In genomic region chr10:127591514-127591913, GRCm38 (mm10) we compare ENCODE assay signal across 11 mouse cellular contexts. TPM values are rescaled to one million over a fixed set of nuclear protein-coding genes. Genes with fewer than 3 reads are reported as not detected.
A peak's percentile ranks its signal among the peaks of the same experiment; 100 is the strongest.
DNase-seq lines count a peak whose midpoint lies in the region; ATAC-seq lines count a peak whose summit lies in the region.
"Had no signal": no experiment of that assay in that cellular context is flagged by ENCODE, and none has a peak within 500 bp of the region (broad histone marks: within the 10 kb centered on the region; RNA-seq: fewer than 3 reads in every experiment).

No protein-coding gene starts in this region.

- H3K9me3 ChIP-seq in neural tube, embryonic 11.5 days (ENCODE audit: control insufficient read depth, low read length): no peaks in the 10 kb centered on the region
- H3K9me3 ChIP-seq in midbrain, embryonic 11.5 days (ENCODE audit: control insufficient read depth, low read length): no peaks in the 10 kb centered on the region
- H3K9me3 ChIP-seq: limb, embryonic 12.5 days had no signal

- no peak overlapping the region for H3K4me3 ChIP-seq in neural tube, embryonic 11.5 days (ENCODE audit: low read depth, low read length)
- no peak overlapping the region for H3K4me3 ChIP-seq in midbrain, embryonic 11.5 days (ENCODE audit: low read depth, low read length)
- H3K4me3 ChIP-seq: limb, embryonic 12.5 days had no signal

- ATAC-seq in neural tube, embryonic 11.5 days (ENCODE audit: insufficient read depth, low FRiP score, low TSS enrichment): peak; percentile 91
- no peak for ATAC-seq in midbrain, embryonic 11.5 days (ENCODE audit: low FRiP score)

- peaks cover 15% of the 10 kb centered on the region for H3K4me1 ChIP-seq in neural tube, embryonic 11.5 days (ENCODE audit: control insufficient read depth, insufficient read depth, low read length)
- no peaks in the 10 kb centered on the region for H3K4me1 ChIP-seq in midbrain, embryonic 11.5 days (ENCODE audit: control insufficient read depth, insufficient read depth, low read length)

- H3K4me2 ChIP-seq in neural tube, embryonic 11.5 days (ENCODE audit: low read depth): no peak overlapping the region
- H3K4me2 ChIP-seq in midbrain, embryonic 11.5 days: no peak overlapping the region
- H3K4me2 ChIP-seq: limb, embryonic 12.5 days had no signal

- peak overlapping the region; percentile 2; the same call in 1 of the 2 replicates for H3K9ac ChIP-seq in neural tube, embryonic 11.5 days (ENCODE audit: low read length)
- H3K9ac ChIP-seq in midbrain, embryonic 11.5 days (ENCODE audit: low read length): no peak overlapping the region
- H3K9ac ChIP-seq: limb, embryonic 12.5 days had no signal

- no peaks in the 10 kb centered on the region for H3K27me3 ChIP-seq in neural tube, embryonic 11.5 days (ENCODE audit: control insufficient read depth, insufficient read depth, low read length)
- no peaks in the 10 kb centered on the region for H3K27me3 ChIP-seq in midbrain, embryonic 11.5 days (ENCODE audit: control insufficient read depth, insufficient read depth, low read length)
- H3K27me3 ChIP-seq: limb, embryonic 12.5 days had no signal

- peak; percentile 64 to 73 for DNase-seq in kidney, postnatal 4 days
- no peak for DNase-seq in kidney, postnatal 14 days
- peak; percentile 26 for DNase-seq in brain, adult 2 months (ENCODE audit: low read depth, low spot score)
- peak; percentile 61 for DNase-seq in heart, postnatal 4 days
- DNase-seq in neural tube, embryonic 11.5 days (ENCODE audit: low spot score): peak; percentile 79
- DNase-seq in layer of hippocampus, postnatal 14 days (ENCODE audit: low spot score in 2 of 2): no peak
- DNase-seq in adipocyte (ENCODE audit: low spot score): no peak
- no peak for DNase-seq in midbrain, embryonic 11.5 days (ENCODE audit: low spot score, missing footprints)
- DNase-seq: adrenal gland, adult 2 months; thymus, postnatal 36 days had no signal

- peak overlapping the region; percentile 64 for H3K27ac ChIP-seq in neural tube, embryonic 11.5 days (ENCODE audit: low read depth, low read length)
- H3K27ac ChIP-seq in midbrain, embryonic 11.5 days (ENCODE audit: low read depth, low read length): no peak overlapping the region
- H3K27ac ChIP-seq: limb, embryonic 12.5 days had no signal

- peaks cover 27% of the 10 kb centered on the region for H3K36me3 ChIP-seq in neural tube, embryonic 11.5 days (ENCODE audit: control insufficient read depth, insufficient read depth, low read length)
- H3K36me3 ChIP-seq in midbrain, embryonic 11.5 days (ENCODE audit: control insufficient read depth, insufficient read depth, low read length): peaks cover 36% of the 10 kb centered on the region

- 9% methylated on average over 7 of the region's 7 CpGs for WGBS in neural tube, embryonic 11.5 days
- WGBS in midbrain, embryonic 11.5 days: 61% methylated on average over 7 of the region's 7 CpGs

RNA-seq across cellular contexts. Expression of gene Lrp1, which starts 29.4 kb away (rescaled TPM):
- total RNA-seq in heart, postnatal 4 days (2021): 10 to 100 TPM; 68.8 to 73.0 TPM
- 60.2 and 68.2 TPM in 2 replicates for polyA plus RNA-seq in neural tube, embryonic 11.5 days (2014; fragmentation: Nextera tagmentation; extraction: Ambion mirVana)
- total RNA-seq in layer of hippocampus, postnatal 14 days (2021): 100 to 1,000 TPM; 287 to 301 TPM
- 52.2 and 58.8 TPM in 2 replicates for polyA plus RNA-seq in midbrain, embryonic 11.5 days (2014; fragmentation: Nextera tagmentation; extraction: Ambion mirVana)

RNA-seq across cellular contexts. Expression of gene Stat6, which starts 51.3 kb away (rescaled TPM):
- 10 to 100 TPM; 41.7 to 42.1 TPM for total RNA-seq in heart, postnatal 4 days (2021)
- 6.1 and 6.8 TPM in 2 replicates for polyA plus RNA-seq in neural tube, embryonic 11.5 days (2014; fragmentation: Nextera tagmentation; extraction: Ambion mirVana)
- total RNA-seq in layer of hippocampus, postnatal 14 days (2021): 1 to 10 TPM; 6.1 to 6.2 TPM
- 5.7 and 6.9 TPM in 2 replicates for polyA plus RNA-seq in midbrain, embryonic 11.5 days (2014; fragmentation: Nextera tagmentation; extraction: Ambion mirVana)

RNA-seq across cellular contexts. Expression of gene Nxph4, which starts 57.2 kb away (rescaled TPM):
- under 1 TPM; 0.83 to 0.97 TPM for total RNA-seq in heart, postnatal 4 days (2021)
- 45.7 and 46.8 TPM in 2 replicates for polyA plus RNA-seq in neural tube, embryonic 11.5 days (2014; fragmentation: Nextera tagmentation; extraction: Ambion mirVana)
- 1 to 10 TPM; 2.7 TPM for total RNA-seq in layer of hippocampus, postnatal 14 days (2021)
- polyA plus RNA-seq in midbrain, embryonic 11.5 days (2014; fragmentation: Nextera tagmentation; extraction: Ambion mirVana): 19.5 and 23.6 TPM in 2 replicates

Comparison
In these comparisons a context has a peak if more than half of its experiments do, and no peak if none do; other contexts are left out.
1. DNase-seq: peak in kidney, postnatal 4 days (2 of 2), brain, adult 2 months (single experiment), heart, postnatal 4 days (single experiment) and neural tube, embryonic 11.5 days (single experiment); none in kidney, postnatal 14 days (single experiment), layer of hippocampus, postnatal 14 days (0 of 2), adipocyte (single experiment) and midbrain, embryonic 11.5 days (single experiment).
2. RNA of gene Stat6, which starts 51.3 kb away (total RNA-seq): 41.7 to 42.1 TPM in heart, postnatal 4 days; 6.1 to 6.2 TPM in layer of hippocampus, postnatal 14 days; every median in the first group is over 4 times any median in the second.